Mouse (Mus musculus) inflammation-experienced regulatory T-cells, adult 6 months (primary cell): ENCODE measurements around the gene Gm7735. TPM values are rescaled to one million over a fixed set of nuclear protein-coding genes. Genes with fewer than 3 reads are reported as not detected.
"Not testable (repeated sequence)": the region's sequence is repeated elsewhere in the genome, so short reads cannot be mapped to it uniquely, and the experiment has no call there.

Source experiments
- ATAC-seq: one replicate; pipeline ENCODE4 v1.8.0; 2017
- polyA plus RNA-seq, 3 experiments: library from polyadenylated mRNA; unstranded; fragments of 100-300 nt; shearing (Covaris generic); gene quantifications; one replicate each; pipeline ENCODE4 v1.2.1; 2017

The Gm7735 gene
- not detected for polyA plus RNA-seq

DNA sequence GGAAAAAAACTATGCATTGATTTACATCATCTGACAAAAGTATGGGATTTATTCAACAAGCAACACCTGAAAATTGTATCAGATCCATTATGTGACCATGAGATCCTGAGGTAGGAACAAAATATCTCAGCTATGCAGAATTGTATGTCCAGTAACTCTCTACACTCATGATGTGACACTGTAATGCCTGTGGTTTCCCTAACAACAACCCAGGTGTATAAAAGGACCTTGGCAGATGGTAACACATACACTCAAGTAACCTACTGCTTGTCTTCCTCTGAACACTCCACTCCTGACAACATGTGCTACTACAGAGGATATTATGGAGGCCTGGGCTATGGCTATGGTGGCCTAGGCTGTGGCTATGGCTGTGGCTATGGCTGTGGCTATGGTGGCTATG is at the start of gene Gm7735:
TSS of gene Gm7735 (plus strand) at position 301 of the 400 bp plus-strand sequence.
- ATAC-seq = not testable (repeated sequence)

DNA sequence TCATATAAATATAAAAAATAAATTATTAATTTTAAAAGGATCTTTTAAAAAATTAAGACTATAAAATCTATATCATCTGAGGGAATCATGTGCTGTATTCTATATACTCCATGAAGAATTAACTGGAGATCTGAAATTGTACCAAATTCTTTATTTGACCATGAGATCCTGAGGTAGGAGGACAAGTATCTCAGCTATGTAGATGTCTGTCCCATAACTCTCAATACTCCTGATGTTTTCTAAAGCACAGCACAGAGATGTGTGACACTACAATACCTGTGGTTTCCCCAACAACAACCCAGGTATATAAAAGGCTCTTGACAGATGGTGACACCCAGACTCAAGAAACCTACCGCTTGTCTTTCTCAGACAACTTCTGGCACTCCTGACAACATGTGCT is 28.7 kb upstream of the Gm7735 start, which contains the start of gene Gm6358:
TSS of gene Gm6358 (plus strand) at position 301 of the 400 bp plus-strand sequence.
- no peak for ATAC-seq

DNA sequence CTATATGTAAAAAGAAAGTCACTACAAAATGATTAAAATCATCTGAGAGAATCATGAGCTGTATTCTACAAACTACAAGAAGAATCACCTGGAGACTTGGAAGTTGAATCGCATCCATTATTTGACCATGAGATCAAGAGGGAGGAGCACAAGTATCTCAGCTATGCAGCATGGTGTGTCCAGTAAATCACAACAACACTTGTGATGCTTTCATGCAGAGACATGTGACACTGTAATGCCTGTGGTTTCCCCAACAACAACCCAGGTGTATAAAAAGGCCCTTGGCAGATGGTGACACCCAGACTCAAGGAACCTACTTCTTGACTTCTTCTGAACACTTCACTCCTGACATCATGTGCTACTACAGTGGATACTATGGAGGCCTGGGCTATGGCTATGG is 18.5 kb upstream of the Gm7735 start, which contains the start of gene Gm10061:
TSS of gene Gm10061 (plus strand) at position 301 of the 400 bp plus-strand sequence.
- ATAC-seq = no peak

DNA sequence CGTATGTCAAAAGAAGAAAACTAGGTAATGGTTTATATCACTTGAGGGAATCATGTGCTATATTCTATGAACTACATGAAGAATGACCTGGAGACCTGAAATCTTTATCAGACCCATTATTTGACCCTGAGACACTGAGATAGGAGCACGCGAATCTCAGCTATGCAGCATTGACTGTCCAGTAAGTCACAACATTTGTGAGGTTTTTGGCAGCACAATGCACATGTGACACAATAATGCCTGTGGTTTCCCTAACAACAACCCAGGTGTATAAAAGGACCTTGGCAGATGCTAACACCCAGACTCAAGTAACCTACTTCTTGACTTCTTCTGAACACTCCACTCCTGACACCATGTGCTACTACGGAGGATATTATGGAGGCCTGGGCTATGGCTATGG is 11.6 kb upstream of the Gm7735 start, which contains the start of gene Gm9789:
TSS of gene Gm9789 (plus strand) at position 301 of the 400 bp plus-strand sequence.
- no peak for ATAC-seq

DNA sequence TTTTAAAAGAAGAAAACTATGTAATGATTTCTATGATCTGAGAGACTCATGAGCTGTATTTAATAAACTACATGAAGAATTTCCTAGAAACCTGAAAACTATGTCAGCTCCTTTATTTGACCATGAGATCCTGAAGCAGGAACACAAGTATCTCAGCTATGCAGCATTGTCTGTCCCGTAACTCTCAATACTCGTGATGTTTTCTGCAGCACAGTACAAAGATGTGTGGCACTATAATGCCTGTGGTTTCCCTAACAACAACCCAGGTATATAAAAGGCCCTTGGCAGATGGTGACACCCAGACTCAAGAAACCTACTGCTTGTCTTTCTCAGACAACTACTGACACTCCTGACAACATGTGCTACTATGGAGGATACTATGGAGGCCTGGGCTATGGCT is 5.1 kb downstream of the Gm7735 start, which contains the start of gene 1110057P08Rik:
TSS of gene 1110057P08Rik (plus strand) at position 301 of the 400 bp plus-strand sequence.
- no peak for ATAC-seq

DNA sequence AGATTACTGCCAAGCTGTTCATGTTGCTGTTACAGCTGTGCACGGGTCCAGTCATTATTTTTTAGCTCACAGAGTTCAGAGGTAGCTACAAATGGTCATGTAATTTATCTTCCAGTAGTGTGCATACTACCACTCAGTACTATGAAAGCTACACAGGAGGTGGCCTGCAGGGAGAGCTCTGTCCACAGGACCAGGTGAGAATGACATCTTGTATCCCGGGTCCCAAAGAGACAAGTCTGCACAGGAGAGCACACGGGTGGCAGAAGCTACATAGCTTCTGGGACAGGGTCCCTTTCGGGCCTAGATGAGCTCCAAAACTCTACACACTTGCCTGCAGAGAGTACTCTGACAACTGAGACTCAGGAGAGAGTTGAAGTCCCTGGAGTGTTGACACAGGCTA is 19.3 kb downstream of the Gm7735 start:
- ATAC-seq = no peak

DNA sequence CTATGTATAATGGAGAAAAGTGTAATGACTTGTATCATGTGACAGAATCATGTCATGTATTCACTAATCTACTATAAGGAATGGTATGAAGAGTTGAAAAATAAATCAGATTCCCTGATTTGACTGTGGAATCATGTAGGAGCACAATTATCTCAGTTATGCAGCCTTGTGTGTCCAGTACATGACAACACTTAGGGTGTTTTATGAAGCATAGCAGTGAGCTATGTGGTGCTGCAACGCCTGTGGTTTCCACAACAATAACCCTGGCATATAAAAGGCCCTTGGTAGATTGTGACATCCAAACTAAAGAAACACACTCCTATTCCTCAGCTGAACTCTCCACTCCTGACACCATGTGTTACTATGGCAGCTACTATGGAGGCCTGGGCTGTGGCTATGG is 36.3 kb downstream of the Gm7735 start, which contains the start of gene Krtap20-2:
TSS of gene Krtap20-2 (plus strand) at position 301 of the 400 bp plus-strand sequence.
- ATAC-seq = no peak

Other genes starting within 250 kb of the Gm7735 start
- not detected for gene Krtap19-9b, start 237.2 kb upstream of the Gm7735 start, polyA plus RNA-seq
- gene Krtap16-3, start 206.6 kb upstream of the Gm7735 start, polyA plus RNA-seq = not detected
- gene Krtap22-2, start 158.7 kb upstream of the Gm7735 start, polyA plus RNA-seq = not detected
- not detected for gene Gm10229, start 154.2 kb upstream of the Gm7735 start, polyA plus RNA-seq
- not detected for gene Krtap6-1, start 137.8 kb upstream of the Gm7735 start, polyA plus RNA-seq
- gene Gm10228, start 128.0 kb upstream of the Gm7735 start, polyA plus RNA-seq = not detected
- not detected for gene Krtap6-5, start 121.6 kb upstream of the Gm7735 start, polyA plus RNA-seq
- not detected for gene 1110025L11Rik, start 105.5 kb upstream of the Gm7735 start, polyA plus RNA-seq
- gene Krtap6-3, start 85.5 kb upstream of the Gm7735 start, polyA plus RNA-seq = not detected
- not detected for gene Gm6358, start 28.6 kb upstream of the Gm7735 start, polyA plus RNA-seq
- gene Gm10061, start 18.4 kb upstream of the Gm7735 start, polyA plus RNA-seq = not detected
- gene Gm9789, start 11.5 kb upstream of the Gm7735 start, polyA plus RNA-seq = not detected
- not detected for gene 1110057P08Rik, start 5.2 kb downstream of the Gm7735 start, polyA plus RNA-seq
- not detected for gene Krtap20-2, start 36.4 kb downstream of the Gm7735 start, polyA plus RNA-seq
- not detected for gene Krtap21-1, start 234.4 kb downstream of the Gm7735 start, polyA plus RNA-seq